Mouse (Mus musculus) brain, embryonic 14.5 days (tissue): ENCODE results near the gene Tcf7l1. TPM values are rescaled to one million over a fixed set of nuclear protein-coding genes. Genes with fewer than 3 reads are reported as not detected.

ENCODE experiments used
- DNase-seq: peaks from one replicate; pipeline ENCODE4 v3.0.0-alpha.2; 2011; ENCODE audit warnings: low read depth
- CTCF ChIP-seq: fragments of 200-500 bp; IDR thresholded peaks from 2 replicates; pipeline ENCODE4 v1.5.1; 2012; ENCODE audit warnings: inconsistent platforms, mild to moderate bottlenecking, moderate library complexity, borderline replicate concordance; ENCODE audit not compliant: insufficient read depth, insufficient read length; ENCODE audit errors: extremely low read depth
- POLR2A ChIP-seq: fragments of 200-500 bp; IDR thresholded peaks from 2 replicates; pipeline ENCODE4 v1.6.1; 2012; ENCODE audit warnings: mild to moderate bottlenecking, inconsistent platforms, borderline replicate concordance; ENCODE audit not compliant: poor library complexity, insufficient read depth, insufficient read length, severe bottlenecking; ENCODE audit errors: extremely low read depth
- polyA plus RNA-seq: library from polyadenylated mRNA; depleted of rRNA; stranded (reverse); fragments of >200 nt; gene quantifications from 2 replicates; pipeline ENCODE4 v1.2.3, GENCODE M21; 2012

Gene Tcf7l1
- polyA plus RNA-seq, 1 experiment, result 14.5 TPM

DNA sequence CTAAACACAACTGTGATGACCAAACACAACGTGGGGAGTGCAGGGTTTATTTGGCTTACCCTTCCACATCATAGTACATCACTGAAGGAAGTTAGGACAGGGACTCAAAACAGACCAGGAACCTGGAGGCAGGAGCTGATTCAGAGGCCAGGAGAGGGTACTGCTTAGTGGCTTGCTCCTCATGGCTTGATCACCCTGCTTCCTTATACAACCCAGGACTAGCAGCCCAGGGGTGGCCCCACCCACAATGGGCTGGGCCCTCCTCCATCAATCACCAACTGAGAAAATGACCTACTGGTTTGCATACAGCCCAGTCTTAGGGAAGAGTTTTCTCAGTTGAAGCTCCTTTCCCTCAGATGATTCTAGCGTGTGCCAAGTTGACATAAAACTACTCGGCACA, 68.2 kb downstream of the Tcf7l1 start:
- DNase-seq, result no peak
- TF ChIP-seq CTCF, result no peak
- TF ChIP-seq POLR2A, result no peak

DNA sequence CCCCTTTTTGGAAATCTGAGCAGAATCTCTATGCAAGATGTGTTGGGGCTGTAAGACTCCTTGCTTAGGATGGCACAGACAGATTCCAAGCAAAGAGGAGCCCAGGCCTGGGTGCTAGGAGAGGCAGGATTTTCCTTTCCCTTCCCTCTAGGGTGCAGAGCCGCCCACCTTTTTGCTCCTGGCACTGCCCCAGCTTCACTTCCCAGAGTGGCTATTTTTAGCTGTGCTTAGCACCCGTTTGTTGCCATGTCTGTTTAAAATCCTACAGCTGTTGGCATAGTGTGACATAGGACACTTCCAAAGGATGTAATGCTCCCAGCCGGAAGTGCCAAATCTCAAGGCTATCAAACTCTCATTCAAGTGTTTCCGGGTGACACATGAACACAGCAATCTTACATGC, 74.3 kb downstream of the Tcf7l1 start:
- TF ChIP-seq POLR2A (no peak), CTCF (no peak)
- peak; percentile 59 for DNase-seq

- no peak for TF ChIP-seq POLR2A
- peak; percentile 59 for DNase-seq
Observed at GRCm38 (mm10) chr6:72714250-72714649, 74.8 kb downstream of the Tcf7l1 start.

DNA sequence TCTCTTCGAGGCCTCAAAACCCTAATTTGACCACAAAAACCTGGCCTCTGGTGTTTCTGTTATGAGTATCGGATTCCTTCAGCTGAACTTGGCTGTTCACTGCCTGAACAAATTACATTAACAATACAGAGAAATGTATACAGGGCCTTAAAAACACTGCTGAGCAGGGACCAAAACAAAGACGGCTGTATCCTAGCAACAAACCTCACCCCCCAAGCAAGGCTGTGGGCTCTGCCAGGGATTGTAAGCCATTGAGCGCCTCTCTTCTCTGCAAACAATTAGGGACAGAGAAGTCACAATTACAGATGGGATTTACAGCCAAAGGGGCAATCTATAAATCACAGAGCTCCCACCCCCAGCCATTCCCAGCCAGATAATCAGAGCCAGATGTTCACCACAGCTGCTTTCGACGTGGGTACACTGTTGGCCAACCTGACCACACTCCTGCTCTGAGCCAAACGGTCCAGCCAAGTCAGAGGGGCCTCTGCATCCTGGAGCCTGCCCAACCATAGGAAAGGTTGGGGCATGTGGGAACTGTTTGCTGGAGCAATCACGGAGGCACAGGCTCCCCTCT, 77.5 kb downstream of the Tcf7l1 start:
- peak; percentile 96 for DNase-seq

DNA sequence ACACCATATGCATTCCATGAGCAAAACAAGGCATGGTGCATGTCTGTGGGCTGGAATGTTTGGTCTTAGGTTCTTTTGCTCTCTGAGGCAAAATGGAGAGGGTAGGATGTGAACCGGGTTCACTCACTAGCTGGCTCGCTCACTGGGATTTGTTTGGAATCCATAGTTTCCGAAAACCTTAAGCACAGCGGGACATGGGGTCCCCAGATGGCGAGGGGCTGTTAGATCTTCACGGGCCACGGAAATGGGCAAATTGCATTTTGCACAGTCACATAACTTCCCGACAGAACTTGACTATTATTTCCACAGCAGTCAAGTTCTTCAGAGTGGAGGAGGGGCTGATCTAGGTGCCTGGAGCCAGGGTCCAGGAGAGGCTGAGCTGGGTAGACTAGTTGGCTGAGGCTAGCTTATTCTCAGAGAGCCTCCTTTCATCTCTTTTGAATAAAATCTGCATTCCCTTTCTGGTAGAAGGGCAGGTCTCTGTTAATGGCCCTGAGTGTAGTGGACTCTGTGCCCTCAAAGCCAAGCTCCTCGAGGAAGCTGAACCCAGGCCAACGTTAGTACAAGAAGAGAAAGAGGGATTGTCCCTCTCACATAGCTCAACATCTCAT, 78.1 kb downstream of the Tcf7l1 start:
- no peak for TF ChIP-seq CTCF
- TF ChIP-seq POLR2A, result no peak
- no peak for DNase-seq

More for the DNA sequence above, 77.5 kb downstream of the Tcf7l1 start:
- TF ChIP-seq CTCF (no peak), POLR2A (no peak)

DNA sequence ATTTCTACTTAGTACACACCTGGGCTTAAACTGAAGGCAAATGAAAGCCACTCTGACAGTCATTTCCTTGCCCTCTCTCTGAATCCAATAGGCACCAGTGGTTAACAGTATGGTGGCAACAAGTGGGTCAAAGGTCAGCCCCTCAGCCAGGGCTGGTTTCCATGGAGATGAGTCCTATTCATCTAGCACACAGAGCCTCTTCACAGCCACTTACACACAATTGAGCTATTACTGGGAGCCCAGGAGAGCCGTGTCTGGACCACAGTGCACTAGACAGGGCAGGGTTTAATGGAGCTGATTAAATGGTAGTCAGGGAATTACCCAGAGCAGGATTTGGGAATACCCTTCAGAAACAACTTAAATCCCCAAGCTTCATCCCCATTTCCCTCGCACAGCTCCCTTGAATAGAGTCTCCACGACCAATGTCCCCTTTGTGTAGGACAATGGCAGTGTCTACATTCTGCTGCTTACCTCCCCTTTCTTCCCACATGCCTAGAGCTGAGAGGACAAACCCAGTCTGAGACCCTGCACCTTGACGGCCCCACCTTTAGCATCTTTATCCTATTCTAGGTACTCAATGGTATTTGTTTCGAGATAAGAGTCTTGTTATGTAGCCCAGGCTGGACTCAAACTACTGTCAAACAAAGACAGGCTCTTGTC, 89.5 kb downstream of the Tcf7l1 start:
- DNase-seq, result peak; percentile 81
- no peak for TF ChIP-seq CTCF
- no peak for TF ChIP-seq POLR2A

DNA sequence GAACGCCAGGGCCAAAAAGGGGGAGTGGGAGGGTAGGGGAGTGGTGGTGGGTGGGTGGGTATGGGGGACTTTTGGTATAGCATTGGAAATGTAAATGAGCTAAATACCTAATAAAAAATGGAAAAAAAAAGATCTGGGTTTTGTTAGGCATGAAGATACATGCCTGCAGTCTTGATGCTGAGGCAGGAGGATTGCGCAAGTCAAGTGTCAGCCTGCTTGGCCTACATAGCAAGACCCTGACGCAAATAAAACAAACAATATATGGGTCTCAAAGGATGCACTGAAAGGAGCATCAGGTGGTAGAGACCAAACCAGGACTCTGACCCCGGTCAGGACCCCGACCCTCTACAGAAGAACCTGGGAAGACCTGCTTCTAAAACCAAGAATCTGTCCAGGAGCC, 90.5 kb downstream of the Tcf7l1 start:
- TF ChIP-seq CTCF (no peak), POLR2A (no peak)
- no peak for DNase-seq

DNA sequence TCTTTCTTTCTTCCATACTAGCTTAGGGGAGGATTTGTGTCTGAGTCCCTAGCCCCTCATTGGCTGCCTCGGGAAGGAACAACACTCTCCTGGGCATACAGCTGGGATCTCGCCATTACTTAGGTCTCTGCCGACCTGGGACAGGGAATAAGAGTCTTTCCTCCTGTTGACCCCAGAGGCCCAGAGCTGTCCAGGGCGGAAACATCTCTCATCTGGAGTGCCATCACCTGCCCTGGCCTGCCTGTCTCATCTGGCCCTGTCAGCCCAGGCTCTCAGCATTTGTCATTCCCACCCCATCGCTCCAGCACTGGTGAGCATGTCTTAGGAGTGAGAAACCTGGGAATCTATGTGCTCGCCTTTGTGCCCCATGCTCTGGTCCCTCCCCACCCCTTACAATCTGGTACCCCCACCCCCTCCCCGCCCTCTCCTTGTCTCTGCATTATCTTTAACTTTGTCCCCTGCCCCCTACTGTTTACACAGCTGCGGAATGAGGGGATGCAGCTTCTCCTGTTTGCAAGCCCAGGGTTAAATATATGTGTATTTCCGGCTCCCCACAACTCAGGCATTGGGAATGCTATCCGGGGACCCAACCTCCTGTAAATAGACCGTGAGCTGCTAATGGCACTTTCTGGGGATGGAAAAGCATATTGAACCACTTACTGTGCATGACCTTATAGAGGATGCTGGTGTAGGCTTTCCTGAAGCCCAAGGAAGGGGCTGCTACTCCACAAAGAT, 92.3 kb downstream of the Tcf7l1 start:
- TF ChIP-seq POLR2A (no peak), CTCF (no peak)
- no peak for DNase-seq

GRCm38 (mm10) chr6:72694791-72695204, 94.3 kb downstream of the Tcf7l1 start:
- no peak for TF ChIP-seq POLR2A
- no peak for TF ChIP-seq CTCF
- DNase-seq, result no peak

DNA sequence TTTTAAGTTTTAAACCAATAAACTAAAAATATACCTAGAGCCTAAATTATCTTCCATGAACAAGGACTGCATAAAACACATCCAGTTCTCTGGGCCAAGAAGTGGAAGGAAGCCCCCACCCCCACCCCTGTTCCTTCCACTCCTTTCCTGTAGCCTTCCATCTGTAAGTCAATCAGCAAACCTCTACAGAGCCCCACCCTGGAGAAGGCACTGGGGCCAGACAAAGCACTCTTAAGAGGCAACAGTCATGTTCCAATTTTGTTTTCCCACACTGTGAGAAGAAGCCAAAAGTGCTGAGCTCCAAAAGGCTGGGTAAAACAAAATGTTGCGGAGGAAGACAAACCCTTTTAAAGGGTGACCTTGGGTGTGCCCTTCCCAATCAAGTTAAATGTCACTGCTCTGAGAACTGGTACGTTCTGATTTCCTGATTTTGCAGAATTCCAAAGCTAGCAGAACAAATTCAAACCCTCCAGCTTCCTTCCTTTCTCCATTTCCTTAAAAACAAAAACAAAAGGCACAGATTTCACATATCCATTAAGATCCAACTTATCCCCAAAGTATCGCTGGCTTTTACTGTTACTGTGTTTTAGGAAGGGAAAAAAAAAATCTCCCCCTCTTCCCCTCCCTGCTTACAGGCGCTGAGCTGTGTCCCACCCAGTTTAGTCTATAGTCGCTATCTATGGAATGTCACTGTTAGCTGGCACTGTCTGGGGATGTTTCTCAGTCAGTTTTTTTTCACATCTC, 94.8 kb downstream of the Tcf7l1 start:
- TF ChIP-seq CTCF (no peak), POLR2A (no peak)

GRCm38 (mm10) chr6:72692469-72692868, 96.6 kb downstream of the Tcf7l1 start:
- TF ChIP-seq POLR2A (no peak), CTCF (no peak)
- DNase-seq, result no peak

More for the DNA sequence above, 94.8 kb downstream of the Tcf7l1 start:
- DNase-seq, result no peak
